Mouse (Mus musculus): ENCODE data around the gene Sphk1.
A peak's percentile ranks its signal among the peaks of the same experiment; 100 is the strongest.

Gene Sphk1

DNA sequence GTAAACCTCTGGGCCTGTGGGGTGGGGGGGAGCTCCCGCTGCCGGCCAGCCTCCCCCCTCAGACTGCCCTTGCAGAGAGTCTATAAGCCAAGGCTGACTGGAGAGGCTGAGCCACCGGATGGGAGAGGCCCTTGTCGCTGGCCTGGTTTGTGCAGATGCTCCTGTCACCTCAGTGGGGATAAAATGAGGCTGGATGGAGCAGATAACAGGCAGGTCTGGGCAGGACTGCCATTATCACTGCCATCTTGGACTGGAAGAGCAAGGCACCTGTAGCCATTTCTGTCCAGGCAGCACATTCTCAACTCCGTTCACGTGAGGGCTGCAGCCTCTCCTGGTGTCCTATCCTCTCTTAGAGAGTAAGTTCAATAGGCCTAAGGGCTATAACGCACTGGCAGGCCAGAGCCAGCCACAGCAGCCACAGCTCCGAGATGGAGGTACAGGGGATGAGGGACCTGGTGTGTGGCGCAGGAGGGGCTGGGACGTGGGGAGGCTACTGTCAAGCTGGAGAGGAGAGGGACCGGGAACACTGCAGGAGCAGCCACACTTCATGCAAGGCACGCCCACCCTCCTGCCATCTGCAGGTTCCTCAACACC, 7.5 kb downstream of the Sphk1 start:
- DNase-seq (ENCODE audit: low spot score), result peak; percentile 70

DNA sequence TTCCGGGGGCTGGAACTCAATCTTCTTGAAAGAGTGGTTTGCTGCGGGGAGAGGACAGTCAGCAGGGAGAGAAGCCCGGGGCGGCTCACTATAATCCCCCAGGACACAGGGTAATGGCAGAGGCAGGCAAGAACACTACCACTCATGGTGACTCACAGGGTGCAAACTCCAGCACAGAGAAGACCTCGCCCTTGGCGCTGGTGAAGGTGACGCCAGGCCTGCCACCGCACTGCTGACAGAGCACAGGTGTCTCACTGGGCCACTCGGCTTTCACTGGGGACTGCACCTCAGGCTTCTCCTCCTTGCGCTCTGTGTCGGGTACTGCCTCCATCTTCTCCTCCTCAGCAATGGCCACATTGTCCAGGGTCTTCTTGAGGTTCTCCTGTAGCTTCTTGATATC, 10.5 kb downstream of the Sphk1 start:
- DNase-seq (ENCODE audit: low spot score), result no peak

DNA sequence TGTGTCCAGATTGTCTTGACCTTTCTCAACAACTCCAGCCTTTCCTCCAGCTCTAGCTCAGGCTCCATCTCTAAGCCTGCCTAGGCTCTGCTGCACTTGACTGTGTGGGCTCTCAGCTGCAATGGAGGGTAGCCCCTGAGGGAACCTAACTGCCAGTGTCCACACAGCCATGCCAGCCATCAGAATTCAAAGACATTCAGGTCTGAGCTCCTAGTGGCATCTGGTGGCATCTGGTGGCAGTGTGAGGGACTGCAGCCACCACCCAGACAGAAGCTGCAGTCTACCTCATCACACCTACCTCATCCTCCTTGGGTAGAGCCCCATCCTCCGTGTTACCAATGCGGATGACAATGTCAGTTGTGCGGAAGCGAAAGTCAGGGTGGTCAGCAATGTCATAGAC, 12.4 kb downstream of the Sphk1 start:
- DNase-seq (ENCODE audit: low spot score), result peak; percentile 62

DNA sequence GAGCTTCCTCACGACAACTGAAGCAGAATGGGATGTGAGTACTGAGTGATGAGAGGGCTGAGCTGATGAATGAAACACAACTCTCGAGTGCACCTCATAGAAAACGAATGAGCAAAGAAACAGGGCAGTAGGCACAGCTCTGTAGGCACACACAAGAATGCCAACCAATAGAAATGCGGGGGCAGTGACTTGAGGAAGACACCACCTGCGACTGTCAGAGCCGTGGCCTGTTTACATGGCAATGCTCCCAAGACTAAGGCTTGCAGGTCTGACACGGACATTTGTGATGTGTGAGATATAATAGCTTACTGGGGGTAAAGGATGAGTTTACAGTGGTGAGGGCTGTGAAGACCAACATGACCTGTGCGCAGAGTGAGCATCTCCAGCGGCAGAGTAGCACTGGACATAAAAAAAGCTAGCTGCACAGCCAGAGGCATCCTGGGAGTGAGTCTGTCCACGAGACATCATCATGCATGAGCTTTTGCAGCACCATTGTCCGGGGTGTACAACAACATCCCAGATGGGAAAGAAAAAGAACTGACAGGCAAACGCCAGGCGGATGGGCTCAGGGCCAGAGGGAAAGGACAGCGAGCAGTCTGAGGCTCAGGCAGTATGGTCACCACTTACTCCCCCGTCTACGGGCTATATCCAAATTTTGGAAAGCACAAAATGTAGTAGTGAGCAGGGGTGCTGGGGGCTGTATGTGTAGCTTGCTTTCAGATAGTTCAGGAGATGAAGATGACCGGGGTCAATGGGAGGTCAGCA, 16.8 kb downstream of the Sphk1 start:
- DNase-seq (ENCODE audit: low spot score), result no peak

DNA sequence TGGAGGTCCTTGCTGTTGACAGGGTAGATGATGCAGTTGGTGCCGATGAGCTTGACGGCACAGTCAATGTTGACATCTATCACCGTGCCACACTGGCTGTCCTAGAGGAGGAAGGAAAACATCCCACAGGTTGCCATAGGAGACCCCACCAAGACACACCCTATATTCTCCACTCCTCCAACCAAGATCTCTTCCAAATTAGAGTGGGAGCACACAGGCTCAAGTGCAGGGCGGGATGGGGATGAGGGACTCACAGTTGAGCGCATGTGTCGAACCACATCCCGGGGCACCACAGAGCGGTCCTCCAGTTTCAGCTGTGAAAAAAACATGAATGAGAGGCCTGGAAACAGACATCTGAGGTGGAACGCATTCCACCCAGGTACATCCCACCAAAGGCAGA, 18.1 kb downstream of the Sphk1 start:
- no peak for DNase-seq (ENCODE audit: low spot score)

DNA sequence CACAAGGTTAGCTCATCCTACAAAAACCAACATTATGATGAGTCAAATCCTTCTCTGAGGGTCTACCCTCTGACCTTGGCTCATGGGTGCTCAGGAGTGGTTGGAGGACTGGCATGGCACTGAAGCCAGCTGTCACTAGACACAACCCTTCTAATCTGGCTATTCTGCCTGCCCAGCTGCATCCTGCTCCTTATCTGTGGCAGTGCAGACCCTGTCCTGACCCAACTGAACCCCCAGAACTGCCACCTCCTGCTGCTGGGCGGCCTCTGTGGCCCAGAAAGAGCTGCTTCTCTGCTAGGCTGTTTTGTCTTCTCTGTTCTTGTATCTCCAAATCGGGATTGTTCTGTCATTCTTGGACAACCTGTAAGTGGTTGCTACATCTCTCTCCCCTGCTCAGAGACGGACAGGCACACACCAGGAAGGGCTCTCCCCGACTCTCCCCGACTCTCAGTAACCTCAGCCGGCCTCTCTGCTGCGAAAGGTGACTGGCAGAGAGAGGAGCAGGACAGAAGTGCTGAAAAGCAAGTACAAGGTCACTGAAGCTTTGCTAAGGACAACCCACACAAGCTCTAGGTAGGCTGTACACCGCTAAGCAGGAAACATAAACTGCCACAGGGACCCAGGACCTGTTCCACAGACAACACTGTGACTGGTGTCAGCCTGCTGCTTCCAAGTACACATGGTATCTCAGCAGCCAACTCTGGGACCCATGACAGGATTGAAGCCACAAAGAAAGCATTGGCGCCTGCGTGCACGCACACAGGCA, 18.7 kb downstream of the Sphk1 start:
- no peak for DNase-seq (ENCODE audit: low spot score)

DNA sequence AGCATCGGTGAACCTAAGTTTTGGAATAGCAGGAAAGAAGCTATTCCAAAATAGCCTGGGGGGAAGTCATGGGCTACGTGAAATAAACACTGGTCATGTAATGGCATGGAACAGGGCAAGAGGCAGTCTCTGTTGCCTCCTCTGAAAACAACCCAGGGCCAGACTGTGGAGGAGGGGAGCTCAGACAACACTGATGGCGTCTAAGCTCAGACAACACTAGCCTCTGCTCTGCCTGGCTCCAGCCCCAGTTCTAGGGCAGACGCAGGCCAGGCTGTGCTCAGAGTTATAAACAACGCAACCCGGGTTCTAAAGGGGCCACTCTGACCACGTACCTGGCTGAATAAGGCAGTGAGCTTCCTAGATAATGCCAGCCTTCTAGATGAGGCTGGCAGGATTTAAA, 20.0 kb downstream of the Sphk1 start:
- DNase-seq (ENCODE audit: low spot score), result no peak

DNA sequence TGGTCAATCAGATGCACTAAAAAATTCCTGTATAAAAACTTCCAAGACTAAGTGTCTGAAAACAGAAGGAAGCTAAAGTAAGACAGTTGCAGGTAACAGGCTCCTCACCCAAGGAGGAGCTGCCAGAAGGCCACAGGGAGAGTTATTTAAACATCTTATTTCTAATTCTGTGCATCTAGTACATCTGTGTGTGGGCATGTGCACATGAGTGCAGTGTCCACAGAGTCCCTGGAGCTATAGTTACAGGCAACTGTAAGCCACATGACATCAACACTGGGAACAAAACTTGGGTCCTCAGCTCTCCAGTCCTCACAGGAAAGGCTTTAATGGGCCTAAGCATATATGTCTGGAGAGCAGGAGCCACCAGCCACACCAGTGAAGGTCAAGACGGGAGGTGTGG, 21.5 kb downstream of the Sphk1 start:
- no peak for DNase-seq (ENCODE audit: low spot score)

DNA sequence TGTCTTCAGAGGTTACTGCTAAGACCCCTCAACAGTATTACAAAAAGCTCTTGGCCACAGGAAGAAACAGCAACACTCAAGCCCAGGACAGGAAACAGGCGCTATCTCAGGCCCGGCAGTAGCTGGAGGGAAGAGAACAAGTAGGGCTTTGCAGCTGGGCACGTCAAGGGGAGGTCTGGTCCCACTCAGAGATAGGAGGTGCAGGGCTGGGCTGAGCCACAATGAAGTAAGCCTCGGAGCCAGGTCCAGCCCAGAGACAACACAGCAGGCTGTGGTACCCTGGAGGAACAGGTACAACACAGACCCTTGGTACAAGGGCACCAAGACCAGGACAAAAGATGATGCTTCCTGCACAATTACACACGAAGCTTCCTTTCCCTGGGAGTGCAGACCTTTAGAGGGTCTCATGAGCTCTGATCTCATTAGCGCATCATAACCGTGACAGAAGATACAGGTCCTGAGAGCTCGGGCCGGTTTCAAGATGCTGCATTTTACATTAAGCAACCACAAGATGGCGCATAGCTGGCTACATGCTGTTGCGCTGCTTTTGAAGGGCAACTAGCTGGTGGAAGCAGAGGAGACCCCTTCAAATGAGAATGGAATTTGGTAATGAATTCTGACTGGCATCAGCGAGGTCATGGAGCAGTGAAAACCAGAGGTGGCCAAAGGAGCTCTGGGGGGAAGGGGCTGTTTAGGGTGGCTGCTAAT, 23.6 kb downstream of the Sphk1 start:
- peak; percentile 34 for DNase-seq (ENCODE audit: low spot score)

DNA sequence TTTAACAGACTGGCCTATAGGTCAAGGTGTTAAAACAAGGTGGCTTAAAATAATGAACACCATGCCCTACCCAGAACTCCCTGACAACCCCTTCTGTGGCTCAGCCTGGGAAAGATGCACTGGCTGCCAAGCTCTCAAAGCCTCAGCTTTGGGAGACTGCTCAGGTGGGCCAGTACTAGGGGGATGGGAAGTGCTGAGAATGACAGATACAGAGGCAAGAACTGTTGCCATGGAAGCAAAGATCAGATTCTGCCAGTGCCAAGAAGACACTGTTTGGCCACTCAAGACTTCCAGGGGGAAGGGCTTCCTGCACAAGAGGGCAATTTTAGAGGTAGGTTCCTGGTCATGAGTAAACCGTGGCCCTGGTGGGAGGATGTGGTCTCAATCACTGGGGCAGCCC, 24.8 kb downstream of the Sphk1 start:
- no peak for DNase-seq (ENCODE audit: low spot score)

DNA sequence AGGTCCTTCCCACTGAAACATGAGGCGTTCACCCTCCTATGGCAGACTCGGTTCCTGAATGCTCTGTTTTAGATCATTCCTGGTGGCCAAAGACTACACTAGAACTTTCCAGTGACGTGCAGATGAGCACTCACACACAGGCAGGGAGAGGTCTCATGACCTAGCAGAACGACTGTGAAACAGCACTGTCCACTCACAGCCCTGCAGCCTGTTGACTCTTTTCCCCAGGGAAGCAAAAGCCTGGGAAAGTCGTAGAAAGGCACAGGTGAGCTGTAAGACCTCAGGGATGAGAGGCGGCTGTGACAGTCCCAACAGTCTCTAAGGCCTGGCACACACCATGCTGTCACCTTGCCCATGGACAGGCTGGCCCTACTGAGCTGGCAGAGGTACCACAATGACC, 25.6 kb downstream of the Sphk1 start:
- no peak for DNase-seq (ENCODE audit: low spot score)

DNA sequence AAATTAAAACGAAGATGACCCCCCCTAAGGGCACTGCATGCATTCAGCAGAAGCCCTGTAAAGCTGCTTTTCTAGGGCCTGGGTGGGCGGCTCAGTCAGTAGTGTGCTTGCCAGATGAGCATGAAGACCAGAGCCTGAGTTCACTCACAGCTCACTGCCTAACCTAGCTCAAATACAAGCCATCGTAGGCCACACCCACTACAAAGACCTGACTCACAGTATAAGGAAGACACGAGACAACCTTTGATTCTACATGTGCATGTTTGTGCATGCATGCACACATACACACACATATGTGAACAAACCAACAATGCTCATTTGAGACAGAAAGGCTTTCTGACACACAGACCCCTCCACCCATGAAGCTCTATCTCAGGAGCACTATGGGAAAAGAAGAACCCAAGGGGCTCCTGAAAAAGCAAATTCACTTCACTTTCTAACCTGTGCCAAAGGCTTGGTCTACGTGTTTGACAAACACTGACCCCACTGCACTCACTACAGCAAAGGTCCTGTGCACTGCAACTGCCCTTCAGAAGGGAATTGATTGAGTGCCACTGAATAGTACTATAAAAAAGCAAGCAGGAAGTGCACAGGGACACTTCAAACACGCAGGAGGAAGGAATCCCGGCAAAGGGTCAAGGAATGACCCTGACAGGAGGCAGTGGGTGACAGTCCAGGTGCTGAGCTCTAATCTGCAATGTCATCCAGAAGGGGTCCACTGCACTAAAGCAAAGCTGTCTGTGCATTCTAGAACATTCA, 34.7 kb downstream of the Sphk1 start:
- DNase-seq (ENCODE audit: low spot score), result peak; percentile 31

DNA sequence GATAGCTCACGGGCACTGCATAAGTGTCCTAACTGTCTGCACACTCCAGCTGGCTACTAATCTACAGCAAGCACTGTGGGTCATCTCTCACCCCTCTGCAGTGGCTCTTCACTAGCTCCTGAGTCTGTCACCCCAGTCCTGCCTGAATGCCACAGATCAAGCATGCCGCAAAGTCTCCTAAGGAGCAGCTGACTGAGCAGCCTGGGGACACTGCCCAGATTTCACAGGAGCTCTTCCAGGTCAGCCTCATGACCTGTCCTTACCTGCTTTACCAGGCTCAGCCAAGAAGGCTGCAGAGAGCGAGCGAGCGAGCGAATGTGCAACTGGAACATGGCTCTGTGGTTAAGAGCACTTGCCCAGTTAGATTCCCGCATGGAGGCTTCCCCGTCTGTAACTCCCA, 36.8 kb downstream of the Sphk1 start:
- DNase-seq (ENCODE audit: low spot score), result no peak

DNA sequence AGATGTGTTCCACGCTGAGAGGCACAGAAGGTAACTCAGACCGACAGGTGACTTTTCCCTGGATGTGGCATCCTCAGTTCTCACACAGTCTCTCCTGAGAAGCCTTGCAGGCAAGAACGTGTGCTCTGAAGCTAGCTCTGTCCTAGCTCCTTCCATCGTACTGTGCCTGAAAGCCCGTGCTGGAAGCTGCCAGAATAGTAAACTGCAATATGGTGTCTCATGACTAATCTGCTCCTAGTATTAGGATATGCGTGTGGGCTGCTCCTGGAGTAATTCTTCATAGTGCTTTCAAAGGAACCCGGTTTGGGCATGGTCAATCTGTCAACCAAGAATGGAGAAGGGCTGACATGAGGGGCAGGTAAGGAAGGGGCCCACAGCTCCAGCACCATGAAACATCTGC, 40.1 kb downstream of the Sphk1 start:
- no peak for DNase-seq (ENCODE audit: low spot score)

DNA sequence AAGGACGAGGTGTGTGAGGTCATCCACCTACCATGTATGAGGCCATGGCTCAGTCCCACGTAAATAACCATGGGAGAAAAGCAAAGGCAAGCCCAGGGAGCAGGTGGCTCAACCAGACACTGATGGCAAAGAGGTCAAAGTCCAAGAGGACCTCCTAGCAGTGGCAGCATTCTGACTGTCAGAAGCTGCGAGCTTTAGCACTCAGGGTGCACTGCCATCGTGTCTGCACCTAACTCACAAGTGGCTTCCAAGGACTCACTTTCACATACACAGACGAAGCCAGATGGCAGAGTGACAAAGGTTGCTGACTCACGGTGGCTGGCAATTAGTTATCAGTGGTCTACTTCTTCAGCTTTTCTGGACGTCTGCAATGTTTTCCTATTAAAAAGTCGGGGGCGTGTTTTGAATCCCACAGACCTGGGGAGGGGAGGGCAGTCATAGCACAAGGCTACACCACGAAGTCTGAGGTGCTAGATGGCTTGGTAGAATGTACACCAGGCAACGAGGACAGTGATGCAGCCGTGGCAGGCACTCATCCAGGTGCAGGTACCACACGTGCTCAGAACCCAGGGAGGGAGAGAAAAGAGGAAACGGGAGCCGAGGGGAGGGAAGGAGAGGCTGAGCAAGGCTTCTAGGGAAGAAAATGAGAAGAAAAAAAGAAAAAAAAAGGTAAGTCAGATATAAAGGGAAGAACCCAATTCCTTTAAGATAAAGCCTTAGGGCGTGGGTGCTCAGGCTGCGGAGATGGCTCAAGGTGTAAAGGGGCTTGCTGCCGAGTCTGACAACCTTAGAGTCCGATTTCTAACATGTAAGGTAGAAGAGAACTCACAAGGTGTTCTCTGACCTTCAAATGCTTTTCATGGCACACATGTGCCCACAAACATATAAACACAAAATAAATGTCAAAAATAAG, 41.3 kb downstream of the Sphk1 start:
- no peak for DNase-seq (ENCODE audit: low spot score)

DNA sequence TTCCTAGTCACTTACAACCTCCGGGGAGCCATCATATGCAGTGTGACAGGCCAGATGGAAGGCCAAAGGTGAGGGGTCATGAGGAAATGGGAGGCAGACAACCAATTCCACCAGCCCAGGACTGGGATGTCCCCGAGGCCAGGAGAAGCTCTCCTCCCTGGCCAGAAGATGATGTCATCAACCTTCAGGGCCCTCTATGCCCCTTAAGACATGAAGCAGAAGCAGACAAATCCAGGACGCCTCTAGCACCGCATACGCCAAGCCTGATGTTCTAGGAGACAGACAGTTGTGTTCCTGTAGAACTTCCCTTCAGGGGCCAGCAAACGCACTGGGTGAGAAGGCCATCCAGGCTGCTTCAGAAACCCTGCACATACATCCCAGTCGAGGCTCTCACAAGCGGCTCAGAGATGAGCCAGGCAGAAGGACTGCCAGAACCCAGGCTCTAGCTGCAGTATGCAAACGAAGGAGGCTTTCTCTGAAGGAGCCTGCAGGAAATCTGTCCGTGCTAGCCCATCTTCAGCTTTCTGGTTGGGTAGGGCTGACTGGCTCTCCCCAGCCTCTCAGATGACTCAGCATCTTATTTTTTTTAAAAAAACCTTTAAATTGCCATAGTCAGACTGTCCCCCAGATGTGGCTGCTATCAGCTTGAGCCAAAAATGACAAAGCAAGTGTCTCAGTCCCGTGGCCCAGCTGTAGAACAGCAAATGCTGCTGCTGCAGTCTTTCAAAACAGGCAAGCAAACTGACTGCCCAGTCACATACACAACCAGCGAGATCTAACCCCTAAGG, 42.2 kb downstream of the Sphk1 start:
- no peak for DNase-seq (ENCODE audit: low spot score)

DNA sequence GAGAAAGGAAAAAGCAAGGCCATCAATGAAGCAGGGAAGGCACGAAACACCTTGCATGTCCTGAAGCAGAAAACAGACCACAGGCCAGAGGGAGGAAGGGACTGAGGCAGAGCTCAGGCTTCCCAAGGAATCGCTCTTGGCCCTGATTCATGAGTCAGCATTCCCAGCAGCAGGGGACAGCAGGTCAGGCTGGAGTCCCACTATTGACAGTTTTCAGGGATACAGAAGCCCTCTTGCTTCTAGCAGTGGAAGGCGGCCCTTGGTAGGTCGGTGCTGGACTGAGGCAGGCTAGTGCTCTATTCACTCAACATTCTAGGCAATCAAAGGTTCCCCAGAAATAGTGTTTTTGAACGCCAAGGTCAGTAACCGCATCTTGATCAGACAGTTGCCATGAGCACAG, 43.8 kb downstream of the Sphk1 start:
- no peak for DNase-seq (ENCODE audit: low spot score)

DNA sequence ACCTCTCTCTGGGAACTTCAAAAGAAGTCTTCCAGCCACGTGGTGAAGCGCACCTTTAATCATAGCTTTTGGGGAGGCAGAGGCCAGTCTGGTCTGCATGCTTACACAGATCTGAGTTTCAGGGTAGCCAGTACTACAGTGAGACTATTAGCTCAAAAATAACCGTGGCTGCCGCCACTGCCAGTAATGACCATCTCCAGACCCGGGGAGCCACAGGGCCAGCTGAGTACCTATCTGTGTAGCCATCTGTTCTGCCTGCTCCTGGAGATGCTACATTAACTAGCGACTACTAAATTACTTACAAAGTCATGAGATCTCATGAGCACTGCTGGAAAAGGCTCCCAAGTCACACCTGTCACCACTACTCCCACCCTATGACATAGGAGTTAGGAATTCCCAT, 44.3 kb downstream of the Sphk1 start:
- DNase-seq (ENCODE audit: low spot score), result no peak

DNA sequence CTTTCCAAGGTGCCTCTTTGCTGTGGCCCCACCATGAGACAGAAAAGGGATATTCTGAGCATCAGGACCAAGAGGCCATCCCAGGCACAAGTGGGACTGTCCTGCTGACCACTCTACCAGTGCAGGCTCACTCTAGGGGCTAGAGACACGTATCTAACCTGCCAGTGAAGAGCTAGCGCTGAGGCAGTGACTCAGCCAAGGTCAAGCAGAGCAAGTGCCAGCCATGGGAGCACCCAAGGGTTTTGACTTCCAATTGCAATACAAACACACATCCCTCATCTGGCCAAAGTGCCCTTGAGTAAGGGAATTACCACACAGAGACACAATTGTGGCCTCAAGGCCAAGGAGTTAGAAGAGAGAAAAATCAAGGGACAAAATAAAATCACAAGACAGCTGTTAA, 44.7 kb downstream of the Sphk1 start:
- DNase-seq (ENCODE audit: low spot score), result no peak

DNA sequence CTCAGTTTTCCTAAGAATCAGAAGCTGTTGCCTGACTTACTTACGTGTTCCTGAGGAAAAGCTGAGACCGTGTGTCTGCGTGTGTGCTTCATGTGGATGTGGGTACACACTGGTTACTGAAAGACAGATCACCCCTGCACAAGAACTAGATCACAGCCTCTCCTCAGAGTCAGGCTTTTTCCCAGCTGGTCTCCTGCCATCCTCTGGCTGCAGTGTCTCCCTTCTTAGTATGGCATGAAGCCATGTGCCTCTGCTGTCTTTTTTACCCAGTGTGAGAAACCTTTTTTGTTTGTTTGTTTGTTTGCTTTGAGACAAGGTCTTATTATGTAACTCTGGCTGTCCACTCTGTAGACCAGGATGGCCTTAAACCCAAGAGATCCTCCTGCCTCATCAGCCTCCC, 48.6 kb downstream of the Sphk1 start:
- no peak for DNase-seq (ENCODE audit: low spot score)

Measured in urinary bladder, postnatal 14 days (tissue).